Mouse (Mus musculus) brain, embryonic 14.5 days (tissue): ENCODE results near the gene Atxn7l1.

Experiments used
- CTCF ChIP-seq: fragments of 200-500 bp; IDR thresholded peaks from 2 replicates; pipeline ENCODE4 v1.5.1; 2012; ENCODE audit warnings: inconsistent platforms, mild to moderate bottlenecking, moderate library complexity, borderline replicate concordance; ENCODE audit not compliant: insufficient read depth, insufficient read length; ENCODE audit errors: extremely low read depth
- POLR2A ChIP-seq: fragments of 200-500 bp; IDR thresholded peaks from 2 replicates; pipeline ENCODE4 v1.6.1; 2012; ENCODE audit warnings: mild to moderate bottlenecking, inconsistent platforms, borderline replicate concordance; ENCODE audit not compliant: poor library complexity, insufficient read depth, insufficient read length, severe bottlenecking; ENCODE audit errors: extremely low read depth

DNA sequence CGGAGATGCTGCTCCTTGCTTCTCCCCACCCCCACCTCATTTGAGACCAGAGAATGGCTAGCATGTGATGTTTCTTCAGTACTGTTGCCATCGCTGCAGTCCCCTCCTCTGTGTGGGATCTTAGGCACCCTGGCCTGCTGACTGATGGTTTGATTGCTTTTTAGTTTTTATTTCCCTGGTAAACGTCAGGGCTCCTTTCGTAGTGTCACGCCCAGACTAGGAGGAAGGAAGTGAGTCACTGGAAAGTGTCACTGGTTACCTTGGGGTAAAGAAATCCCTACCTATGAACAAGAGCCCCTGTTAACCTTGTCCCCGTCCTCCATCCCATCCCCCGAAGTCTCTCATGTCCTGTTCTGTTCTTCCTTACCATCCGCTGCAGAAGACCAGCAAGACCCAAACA, 10.8 kb downstream of the Atxn7l1 start:
- TF ChIP-seq CTCF = no peak
- no peak for TF ChIP-seq POLR2A
